Mouse (Mus musculus): Measurements from ENCODE around the gene Sorbs2.

Gene Sorbs2

DNA sequence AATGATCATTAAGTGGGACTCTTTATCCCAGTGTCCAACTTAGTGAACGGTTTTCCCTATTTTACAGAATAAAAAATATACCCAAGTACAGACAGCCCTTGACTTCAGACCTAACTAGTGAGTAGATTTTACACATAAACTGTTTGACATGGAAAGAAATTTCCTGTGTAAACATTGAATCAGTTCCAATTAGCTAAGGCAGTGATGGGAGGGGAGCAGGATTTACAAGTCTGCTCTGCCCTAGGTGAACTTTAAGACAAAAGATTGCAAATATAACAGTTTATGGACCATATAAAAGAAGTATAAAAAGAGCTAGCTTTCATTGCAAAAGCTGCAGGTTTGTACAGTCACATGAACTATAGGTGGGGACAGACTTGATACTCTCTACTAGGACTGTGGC lies 253.5 kb downstream of the Sorbs2 start:
- no peak for DNase-seq

DNA sequence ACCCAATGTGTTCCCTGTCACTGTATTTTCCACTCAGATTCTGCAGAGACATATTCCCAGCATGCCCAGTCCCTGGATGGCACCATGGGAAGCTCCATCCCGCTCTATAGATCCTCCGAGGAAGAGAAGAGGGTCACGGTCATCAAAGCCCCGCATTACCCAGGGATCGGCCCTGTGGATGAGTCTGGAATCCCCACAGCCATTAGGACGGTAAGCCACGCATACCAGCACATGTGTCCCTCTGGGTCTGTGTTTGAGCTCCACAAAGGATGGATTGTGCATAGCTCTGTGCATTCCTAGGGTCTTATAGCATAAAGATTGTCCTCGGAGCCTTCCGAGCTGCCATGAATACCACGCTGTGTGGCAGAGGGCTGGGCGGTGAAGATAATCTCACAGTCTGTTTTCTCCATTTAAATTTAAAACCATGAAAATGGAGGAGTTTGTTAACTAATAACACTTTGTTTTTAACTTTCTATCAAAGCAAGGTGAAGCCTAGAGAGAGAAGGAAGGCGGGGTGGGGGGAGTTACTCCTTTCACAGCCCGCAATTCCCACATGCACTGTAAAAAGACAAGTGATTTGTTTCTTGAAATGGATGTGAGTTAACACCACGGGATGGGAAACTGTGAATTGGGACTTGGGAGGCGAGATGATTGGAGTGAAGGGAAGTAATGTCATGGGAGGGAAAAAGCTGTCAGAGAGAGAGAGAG lies 255.5 kb downstream of the Sorbs2 start:
- no peak for DNase-seq

DNA sequence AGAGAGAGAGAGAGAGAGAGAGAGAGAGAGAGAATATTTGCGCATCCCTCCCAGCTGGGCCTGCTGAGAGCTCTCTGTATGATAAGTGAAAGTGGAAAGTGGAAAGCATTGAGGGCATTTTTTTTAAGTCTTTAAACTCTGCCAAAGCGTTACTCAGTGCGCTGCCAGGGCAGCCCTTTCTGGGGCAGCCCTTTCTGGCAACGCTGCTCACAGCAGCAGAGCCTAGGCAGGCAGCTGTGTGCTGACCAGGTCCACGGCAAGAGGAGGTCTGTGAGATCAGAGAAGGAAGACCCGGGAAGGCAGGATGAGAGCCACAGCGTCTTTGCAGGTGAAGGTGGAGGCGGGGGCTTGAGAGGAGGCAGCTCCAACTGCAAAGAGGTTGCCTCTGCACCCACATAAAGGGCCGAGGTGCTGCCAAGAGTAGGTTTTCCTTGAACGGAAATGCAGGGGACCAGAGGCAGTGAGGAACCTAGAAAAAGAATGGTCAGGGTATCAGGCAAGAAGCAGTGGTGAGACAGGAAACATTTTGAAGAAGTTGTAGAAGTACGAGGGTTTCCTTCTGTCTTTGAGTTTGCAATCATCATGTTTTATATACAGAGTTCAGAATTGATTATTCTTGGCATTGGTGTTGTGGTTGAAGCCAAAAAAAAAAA lies 256.2 kb downstream of the Sorbs2 start:
- peak; percentile 23 for DNase-seq

DNA sequence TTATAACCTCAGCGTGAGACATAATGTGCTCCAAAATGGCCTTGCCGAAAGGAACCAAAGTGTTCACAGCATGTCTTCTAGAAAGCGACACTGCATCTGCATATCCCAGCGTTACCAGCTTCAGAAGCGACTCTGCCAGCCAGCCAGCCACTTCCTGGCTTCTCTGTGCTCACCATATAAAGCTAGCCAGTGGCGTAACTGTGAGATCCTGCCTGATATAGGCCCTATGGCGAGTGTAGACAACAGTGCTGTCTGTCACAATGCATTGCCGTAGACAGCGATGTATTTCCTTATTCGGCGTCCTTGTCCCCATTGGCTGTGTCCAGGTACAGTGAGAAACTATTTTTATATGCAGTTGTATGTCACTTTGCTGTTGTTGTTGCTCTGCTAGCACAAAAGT lies 258.6 kb downstream of the Sorbs2 start:
- no peak for DNase-seq

DNA sequence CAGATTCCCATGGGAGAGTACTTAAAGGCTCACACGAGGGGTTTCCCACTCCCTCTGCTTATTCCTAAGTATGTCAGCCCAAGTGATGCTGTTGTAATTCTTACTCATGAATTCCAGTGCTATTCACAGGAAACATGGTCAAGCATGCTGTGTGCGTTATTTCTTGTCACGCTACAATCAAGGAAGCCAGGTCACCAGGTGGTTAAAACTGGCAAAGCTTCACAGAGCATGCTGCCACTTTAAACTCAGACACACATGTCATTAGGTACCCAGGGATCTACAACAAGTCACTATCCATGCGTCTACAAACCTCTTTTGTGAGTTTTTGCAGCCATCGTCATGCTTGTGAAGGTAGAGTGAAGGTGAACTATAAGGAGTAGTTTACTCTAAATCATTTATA lies 267.3 kb downstream of the Sorbs2 start:
- no peak for DNase-seq

DNA sequence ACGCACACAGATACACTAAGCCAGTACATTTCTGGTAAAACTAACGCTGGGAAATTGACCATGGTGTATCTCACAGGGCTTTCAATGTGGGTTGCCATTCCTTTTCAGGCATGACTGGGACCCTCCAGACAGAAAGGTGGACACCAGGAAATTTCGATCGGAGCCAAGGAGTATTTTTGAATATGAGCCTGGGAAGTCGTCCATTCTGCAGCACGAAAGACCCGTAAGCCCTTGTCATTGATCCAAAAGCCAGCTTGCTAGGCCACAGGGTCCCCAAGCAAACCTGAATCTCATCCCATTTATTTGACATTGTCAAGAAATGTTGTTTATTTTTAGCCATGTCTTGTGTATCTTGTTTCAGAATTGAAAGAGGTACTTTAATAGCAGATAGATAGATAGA lies 267.9 kb downstream of the Sorbs2 start:
- no peak for DNase-seq

DNA sequence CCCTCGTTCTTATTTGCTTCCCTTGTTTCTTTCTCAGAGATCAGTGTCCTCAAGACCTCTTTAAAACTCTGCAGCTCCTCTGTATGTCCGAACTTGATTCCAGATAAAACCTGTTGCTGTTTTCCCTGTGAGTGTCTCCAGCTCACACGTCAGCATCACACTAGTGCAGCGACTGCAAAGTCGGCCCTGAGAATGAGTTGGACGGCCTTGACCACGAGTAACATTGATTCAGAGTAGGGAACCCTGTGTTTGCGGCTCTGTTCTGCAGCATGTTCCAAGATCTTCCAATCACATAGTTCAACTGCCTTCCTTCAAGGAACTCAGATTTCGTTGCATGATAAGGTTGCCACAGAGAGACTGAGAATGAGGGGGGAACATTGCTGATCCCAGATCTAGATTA lies 268.8 kb downstream of the Sorbs2 start:
- DNase-seq = no peak

DNA sequence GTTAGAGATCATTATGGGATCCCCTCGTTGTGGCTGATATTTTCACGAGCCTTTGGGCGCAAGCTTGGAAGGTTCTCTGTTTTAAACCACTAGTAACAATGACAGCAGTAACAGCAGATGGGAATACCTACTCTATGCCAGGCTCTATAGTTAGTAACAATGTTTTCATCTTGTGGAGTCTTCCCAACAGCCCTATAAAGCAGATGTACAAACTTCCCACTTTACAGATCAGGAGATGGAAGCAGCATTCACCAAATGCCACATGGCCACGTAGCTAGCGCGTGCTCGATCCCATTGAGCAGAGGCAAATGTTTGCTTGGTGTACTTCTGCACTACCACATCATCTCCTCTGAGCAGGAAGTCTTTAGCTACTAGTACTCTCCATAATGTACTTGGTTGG lies 269.4 kb downstream of the Sorbs2 start:
- DNase-seq = no peak

DNA sequence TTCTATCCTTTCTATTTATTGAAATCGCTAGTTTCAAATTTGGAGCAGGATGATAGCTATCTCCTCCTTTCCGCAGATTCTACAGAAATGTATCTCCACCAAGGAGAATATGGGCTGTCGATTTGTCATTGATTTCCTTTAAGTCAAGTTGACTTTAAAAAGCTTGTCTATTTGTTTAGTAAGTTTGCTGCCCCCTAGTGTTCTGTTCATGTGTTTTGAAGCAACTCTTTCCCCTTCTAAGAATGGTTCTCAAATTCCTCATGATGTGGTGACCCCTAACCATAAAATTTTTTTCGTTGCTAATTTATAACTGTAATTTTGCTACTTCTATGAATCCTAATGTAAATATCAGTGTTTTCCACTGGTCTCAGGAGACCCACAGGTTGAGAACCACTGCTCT lies 273.0 kb downstream of the Sorbs2 start:
- peak; percentile 61 for DNase-seq

DNA sequence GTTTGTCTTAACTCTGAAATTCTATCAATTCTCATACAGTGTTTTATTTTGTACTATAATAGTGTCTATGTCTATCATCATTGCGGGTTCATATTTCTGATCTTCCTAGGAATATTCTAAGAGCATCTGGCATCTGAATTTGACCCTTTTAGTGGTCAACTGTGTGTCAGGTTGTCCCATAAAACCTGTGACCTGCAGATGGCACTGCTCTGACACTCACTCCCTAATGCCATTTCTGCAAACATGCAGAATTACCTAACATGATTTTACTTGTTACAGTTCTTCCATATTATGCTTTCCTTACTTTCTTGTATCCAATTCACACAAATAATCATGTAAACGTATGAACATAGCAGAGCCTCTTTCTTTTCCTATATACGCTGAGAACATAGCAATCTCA lies 281.0 kb downstream of the Sorbs2 start:
- DNase-seq = no peak

DNA sequence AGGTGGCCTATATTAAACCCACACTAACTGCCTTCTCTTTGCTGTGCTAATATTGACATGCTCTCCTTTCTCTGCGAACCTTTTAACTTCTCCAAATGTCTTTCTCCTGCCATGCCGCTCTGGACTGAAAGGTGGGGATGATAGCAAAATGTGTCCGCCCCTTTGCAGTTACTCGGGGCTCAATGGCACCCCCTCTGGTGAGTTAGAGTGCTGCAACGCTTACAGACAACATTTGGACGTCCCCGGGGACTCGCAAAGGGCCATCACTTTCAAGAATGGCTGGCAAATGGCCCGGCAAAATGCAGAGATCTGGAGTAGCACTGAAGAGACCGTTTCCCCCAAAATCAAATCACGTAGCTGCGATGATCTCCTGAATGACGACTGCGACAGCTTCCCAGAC lies 287.3 kb downstream of the Sorbs2 start:
- peak; percentile 16 for DNase-seq

DNA sequence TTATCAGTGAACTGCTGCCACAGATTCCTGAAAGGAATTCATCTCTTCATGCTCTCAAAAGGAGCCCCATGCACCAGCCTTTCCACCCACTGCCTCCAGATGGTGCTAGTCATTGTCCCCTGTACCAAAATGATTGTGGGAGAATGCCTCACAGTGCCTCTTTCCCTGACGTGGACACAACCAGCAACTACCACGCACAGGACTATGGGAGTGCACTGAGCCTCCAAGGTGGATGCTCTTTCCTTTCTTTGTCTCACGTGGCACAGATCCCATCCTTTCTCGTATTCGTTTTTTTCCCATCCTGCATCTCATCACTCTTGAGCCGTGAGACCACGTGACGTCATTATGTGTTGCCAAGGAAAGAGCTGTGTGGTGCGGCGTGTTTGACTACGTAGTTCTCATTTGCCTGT lies 288.7 kb downstream of the Sorbs2 start:
- peak; percentile 83 for DNase-seq

DNA sequence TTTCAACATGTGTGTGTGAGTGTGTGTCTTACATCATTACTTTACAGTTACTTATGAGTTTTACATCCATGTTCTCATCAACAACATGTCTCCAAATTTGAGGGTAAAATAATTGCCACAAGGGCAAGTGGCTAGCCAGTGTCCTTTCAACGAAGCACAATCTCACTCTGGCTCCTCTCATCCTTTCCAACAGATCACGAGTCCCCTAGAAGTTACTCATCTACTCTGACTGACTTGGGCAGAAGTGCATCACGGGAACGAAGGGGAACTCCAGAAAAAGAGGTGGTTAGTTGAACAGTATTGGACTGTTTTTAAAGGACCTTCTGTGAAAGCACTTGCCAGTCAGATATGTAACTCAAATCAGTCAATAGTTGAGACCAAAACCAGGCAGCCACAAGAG lies 291.9 kb downstream of the Sorbs2 start:
- DNase-seq = no peak

DNA sequence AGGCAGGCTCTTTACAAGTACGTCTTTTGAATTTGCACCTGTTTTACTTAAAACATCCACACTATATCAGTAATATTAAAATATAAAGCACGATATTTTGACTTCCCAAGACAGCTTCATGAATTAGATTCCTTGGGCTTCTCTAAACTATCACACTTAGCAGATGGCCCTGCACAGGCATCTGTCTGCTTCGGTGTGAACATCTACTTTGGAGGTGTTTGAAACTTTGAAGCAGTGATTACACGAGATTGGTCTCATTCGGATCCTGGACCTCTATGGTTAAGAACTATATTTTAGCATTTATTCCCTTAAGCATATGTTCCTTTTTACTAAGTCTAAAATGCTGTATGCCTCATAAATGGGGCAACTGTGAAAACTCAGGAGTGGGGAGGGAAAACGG lies 301.0 kb downstream of the Sorbs2 start:
- no peak for DNase-seq

DNA sequence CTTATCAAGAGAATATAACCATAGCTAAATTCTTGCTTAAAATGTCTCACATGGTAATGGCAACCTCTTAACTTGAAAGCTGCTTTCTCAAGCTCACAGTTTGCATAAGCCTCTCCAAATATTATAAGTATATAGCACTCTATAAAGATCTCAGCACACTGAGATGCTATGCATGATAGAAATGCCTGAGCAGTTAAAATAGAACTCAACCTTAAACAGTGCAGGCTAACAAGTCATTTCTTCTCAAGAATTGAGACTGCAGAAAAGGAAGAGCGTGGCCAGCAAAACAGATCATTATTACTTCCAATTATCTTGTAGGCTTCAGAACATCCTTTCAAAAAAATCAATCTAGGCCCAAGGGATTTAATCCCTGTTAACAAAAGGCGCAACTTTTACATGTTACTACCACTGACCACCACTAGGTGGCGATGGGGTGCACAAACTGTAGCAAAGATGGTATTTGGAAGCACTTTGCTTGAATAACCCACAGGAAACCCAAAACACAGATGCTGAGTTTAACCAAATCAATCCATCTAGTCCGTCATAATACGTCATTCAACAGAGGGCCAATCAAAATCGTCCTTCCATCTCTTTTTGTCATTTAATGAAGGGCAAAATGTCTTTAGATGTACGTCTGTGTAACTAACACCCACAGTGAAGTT lies 309.3 kb downstream of the Sorbs2 start:
- peak; percentile 78 for DNase-seq

DNA sequence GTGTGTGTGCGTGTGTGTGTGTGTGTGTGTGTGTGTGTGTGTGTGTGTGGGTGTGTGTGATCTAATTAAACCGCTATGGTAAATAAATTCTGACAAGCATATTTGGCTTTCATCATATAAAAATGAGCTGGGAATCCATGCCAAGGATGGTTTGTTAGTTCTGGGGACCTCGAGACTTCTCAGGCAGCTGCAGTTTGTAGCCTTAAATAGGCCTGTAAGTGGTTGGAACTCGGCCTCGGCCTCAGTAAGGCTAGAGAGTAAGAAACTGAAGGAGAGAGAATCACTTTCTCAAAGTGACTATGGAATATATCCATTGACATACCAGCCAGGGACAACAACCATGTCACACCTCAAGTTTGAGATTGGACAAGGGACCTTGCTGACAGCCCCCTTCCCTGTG lies 314.1 kb downstream of the Sorbs2 start:
- DNase-seq = peak; percentile 32

DNA sequence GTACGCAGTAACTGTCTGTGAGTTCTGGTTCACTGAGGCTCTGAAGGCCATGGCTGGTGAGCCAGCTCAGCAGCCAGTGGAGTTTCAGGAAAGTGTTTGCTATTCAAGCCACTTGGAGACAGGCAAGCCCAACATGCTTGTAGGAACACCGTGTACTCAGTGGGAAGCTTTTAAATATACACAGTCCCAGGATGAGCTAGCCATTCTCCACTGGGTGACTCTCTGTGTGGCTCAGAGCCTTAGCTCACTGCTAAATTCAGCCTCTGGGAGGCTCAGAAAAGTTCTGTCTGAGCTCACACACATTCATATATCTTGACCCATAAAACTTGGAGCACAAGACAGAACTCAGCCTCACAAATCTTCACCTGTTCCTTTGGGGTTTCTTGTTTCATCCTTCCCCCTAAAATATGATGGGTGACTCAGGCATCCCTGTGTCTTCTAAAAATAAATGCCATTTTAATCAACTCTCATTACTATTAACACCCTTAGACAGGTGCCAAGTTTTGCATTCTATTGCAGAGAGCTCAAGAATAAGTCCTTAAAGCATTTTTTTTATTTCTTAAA lies 322.5 kb downstream of the Sorbs2 start:
- no peak for DNase-seq

DNA sequence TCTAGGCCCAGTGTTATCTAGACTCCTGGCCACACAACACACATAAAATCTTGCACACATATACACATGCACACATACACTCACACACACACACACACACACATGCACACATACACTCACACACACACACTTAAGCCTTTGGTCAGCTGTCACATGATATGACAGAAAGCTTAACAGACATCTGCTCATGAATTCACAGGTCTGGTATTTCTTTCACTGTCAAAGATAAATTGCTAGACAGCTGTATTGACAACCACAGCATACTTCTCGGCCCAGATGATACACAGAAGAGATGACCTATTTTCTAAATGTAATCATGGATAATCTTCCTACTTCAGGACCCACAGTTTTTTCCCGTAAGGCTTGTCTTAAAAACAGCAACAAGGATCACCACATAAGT lies 326.3 kb downstream of the Sorbs2 start:
- no peak for DNase-seq

DNA sequence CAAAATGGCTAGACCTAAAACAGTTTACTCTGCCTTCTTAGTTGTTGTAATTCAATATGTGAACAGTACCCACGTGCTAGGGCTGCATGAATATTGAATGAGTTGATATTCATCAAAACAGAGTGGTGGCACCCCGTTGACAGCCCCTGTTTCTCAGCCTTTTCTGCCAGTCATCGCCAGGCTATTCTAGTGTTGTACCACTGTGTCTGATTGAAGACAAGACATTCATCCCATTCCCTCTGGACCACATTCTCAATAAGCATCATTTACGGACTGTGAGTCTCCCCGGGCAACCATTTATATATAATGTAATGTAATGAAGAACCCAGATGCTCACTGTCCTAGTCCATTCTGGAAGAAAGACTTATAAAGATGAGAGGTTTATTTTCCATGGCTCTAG lies 335.7 kb downstream of the Sorbs2 start:
- DNase-seq = no peak

DNA sequence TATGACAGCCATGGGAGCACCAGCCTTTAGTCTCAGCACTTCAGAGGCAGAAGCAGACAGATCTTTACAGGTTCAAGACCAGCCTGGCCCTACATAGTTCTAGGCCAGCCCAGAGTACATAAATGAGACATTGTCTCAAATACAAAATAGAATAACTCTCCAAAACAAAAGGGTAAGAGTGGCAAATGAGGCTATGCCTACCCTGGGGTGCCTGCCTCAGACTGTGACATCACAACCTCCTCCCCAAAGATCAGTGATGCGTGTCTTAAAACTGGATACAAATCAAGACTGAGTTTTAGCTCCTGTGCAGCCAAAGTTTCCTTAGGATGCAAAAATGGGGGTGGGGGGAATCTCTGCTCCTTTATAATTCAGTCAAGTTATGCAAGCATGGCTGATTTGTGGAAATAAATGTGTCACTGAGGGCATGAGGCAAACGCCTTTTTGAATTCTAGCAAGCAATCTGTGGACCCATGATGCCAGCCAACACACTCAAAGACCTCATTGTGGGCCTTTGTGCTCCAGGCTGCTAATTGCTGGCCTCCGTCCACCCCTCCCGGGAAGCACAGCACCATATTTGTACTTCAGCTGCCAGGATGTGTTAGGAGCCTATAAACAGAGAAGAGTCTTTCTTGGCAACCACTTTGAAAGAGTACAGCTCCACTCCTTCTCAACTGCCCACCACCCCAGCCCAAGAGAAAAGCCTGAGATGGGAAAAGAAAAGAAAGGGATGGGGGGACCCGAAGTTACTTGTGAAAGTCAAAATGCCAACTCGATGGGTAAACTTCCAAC lies 336.7 kb downstream of the Sorbs2 start:
- DNase-seq = peak; percentile 71

DNA sequence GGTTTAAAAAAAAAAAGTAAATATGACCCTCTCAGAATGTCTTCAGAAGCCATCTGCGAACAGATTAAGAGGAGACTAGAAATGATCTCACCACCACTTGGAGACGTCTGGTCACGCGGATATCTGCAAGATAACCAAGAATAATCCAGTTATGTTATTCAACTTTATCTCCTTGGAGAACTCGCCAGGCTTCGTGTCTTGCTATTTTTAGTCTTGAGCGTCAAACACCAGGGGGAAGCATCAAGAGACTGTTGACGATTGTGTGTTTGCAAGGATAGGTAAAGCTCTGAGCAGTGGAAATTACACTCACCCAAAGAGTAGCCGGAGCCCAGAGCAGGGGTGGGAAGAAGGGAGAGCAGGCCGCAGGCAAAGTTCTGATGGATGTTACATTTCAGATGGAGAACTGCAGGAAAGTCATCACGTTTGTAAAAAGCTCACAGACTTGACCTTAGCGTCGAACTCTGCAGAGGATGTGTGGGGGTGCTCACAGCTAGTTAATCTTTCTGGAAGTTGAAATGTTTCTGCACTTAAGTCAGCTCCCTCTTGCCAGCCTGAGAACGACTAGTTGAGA lies 337.4 kb downstream of the Sorbs2 start:
- DNase-seq = peak; percentile 48

DNA sequence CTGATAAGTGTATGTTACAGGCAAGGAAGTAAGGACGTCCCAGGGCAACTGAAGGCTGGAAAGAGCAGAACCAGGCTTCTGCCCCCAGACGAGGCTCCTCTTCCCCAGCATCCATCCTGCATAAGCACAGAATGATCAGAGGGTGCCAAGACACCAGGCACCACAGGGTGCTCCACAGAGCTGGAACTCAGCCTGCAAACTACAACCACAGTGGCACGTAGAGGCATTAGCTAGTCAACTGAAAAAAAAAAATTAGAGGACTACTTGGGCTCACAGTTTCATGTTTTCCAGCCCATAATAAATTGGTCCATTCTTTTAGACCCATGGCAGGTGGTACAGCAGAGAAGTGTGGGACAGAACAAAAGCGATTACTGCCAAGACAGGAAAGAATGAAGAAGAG lies 338.3 kb downstream of the Sorbs2 start:
- no peak for DNase-seq

DNA sequence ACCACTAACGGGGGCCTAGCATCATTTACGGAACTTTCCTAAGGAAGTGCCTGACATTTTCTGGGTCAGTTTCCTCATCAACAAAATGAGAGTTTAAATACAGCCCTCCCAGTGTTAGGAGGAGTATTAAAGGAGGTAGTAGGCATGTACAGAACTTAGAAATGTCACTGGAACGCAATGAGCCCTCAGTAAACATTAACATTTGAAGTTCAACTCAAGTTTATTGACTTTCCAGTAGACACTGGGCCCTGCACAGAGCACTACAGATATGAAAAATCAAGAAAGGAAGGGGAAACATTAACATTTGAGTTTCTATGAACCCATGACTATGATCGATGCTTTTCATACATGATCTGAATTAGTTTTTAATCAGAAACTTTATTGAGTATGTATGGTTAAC lies 347.5 kb downstream of the Sorbs2 start:
- no peak for DNase-seq

All from lung, postnatal 10 days (tissue).